Mouse (Mus musculus) C2C12 (cell line): ENCODE data around the gene Col24a1.

Source experiments
- CTCF ChIP-seq: IDR thresholded peaks from one replicate; pipeline ENCODE4 v1.5.1; 2011; ENCODE audit not compliant: control insufficient read depth, insufficient read depth, insufficient read length
- FOSL1 ChIP-seq: IDR thresholded peaks from one replicate; pipeline ENCODE4 v1.8.0; 2011; ENCODE audit warnings: mild to moderate bottlenecking, low read length; ENCODE audit not compliant: poor library complexity, insufficient read depth, severe bottlenecking
- MAX ChIP-seq: IDR thresholded peaks from one replicate; pipeline ENCODE4 v1.6.1; 2011; ENCODE audit warnings: mild to moderate bottlenecking, control low read depth
- MYOD1 ChIP-seq: IDR thresholded peaks from one replicate; pipeline ENCODE4 v1.6.1; 2011; ENCODE audit warnings: low read depth; ENCODE audit not compliant: control insufficient read depth, insufficient read length
- MYOG ChIP-seq: IDR thresholded peaks from one replicate; pipeline ENCODE4 v1.6.1; 2011; ENCODE audit not compliant: control insufficient read depth, insufficient read length; ENCODE audit errors: extremely low read depth
- USF1 ChIP-seq: IDR thresholded peaks from one replicate; pipeline ENCODE4 v1.6.1; 2011; ENCODE audit warnings: low read depth, mild to moderate bottlenecking, control low read depth, moderate library complexity

- TF ChIP-seq CTCF (no peak), MAX (no peak), USF1 (no peak), FOSL1 (no peak), MYOG (no peak), MYOD1 (no peak)
Observed at GRCm38 (mm10) chr3:145390681-145391080, 98.4 kb downstream of the Col24a1 start.
